Mouse (Mus musculus) MEL (cell line): ENCODE results near the gene Nf1.

Experiments
- CTCF ChIP-seq, 3 experiments: IDR thresholded peaks in 2 of 3; conservative IDR thresholded peaks in 1 of 3; 2 replicates each; pipeline ENCODE4 v1.5.1; 2011 to 2012; ENCODE audit warnings: low read length in 3 of 3, low read depth in 2 of 3, mild to moderate bottlenecking in 2 of 3, improper control_type of control experiment in 1 of 3, inconsistent platforms in 1 of 3, mixed read lengths in 1 of 3, moderate library complexity in 1 of 3; ENCODE audit not compliant: control insufficient read depth in 1 of 3, insufficient read depth in 1 of 3, poor library complexity in 1 of 3, severe bottlenecking in 1 of 3
- ETS1 ChIP-seq: IDR thresholded peaks from 2 replicates; pipeline ENCODE4 v1.6.1; 2012; ENCODE audit warnings: low read depth, mild to moderate bottlenecking, inconsistent platforms, low read length, improper control_type of control experiment, moderate library complexity
- POLR2A ChIP-seq, 2 experiments: IDR thresholded peaks; 2 replicates each; pipeline ENCODE4 v1.6.1; 2011 to 2012; ENCODE audit warnings: low read length in 2 of 2, mild to moderate bottlenecking in 2 of 2, control low read depth in 1 of 2, improper control_type of control experiment in 1 of 2, low read depth in 1 of 2, moderate library complexity in 1 of 2; ENCODE audit not compliant: control insufficient read depth in 1 of 2, insufficient read depth in 1 of 2, poor library complexity in 1 of 2
- POLR2AphosphoS2 ChIP-seq: IDR thresholded peaks from 2 replicates; pipeline ENCODE4 v1.6.1; 2011; ENCODE audit warnings: low read length, improper control_type of control experiment

GRCm38 (mm10) chr11:79336722-79337267, 2.7 kb upstream of the Nf1 start:
- TF ChIP-seq POLR2A (IDR thresholded peaks at IDR 0.05; ENCODE audit: control insufficient read depth in 1 of 2, insufficient read depth in 1 of 2, low read depth in 1 of 2, low read length in 2 of 2, poor library complexity in 1 of 2) (no peak), CTCF (IDR thresholded peaks at IDR 0.05 in 2 of 3, conservative IDR thresholded peaks at IDR 0.05 in 1 of 3; ENCODE audit: control insufficient read depth in 1 of 3, insufficient read depth in 1 of 3, low read depth in 2 of 3, low read length in 3 of 3, poor library complexity in 1 of 3, severe bottlenecking in 1 of 3) (peak; percentile 81 to 85 (median 83)), ETS1 (peak; percentile 25; the same call in 1 of the 2 replicates), POLR2AphosphoS2 (no peak)
